10 mouse cellular contexts compared by ENCODE assay signal in the genomic region with DNA sequence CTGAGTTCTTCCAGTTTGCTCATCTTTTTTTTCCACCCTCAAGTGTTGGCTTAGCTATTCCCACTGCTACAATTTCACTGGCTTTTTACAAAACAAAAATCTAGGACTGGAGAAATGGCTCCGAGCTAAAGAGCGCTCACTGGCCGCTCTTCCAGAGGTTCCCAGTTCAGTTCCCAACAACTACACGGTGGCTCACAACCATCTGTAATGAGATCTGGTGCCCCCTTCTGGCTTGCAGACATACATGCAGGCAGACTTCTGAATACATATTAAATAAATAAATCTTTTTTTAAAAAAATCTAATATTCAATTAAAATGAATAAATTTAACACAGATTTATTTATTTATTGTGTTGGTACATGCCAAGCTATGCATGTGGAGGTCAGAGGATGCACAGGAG. TPM values are rescaled to one million over a fixed set of nuclear protein-coding genes. Genes with fewer than 3 reads are reported as not detected.
DNase-seq lines count a peak whose midpoint lies in the region; ATAC-seq lines count a peak whose summit lies in the region.
"Had no signal": no experiment of that assay in that cellular context is flagged by ENCODE, and none has a peak within 500 bp of the region (broad histone marks: within the 10 kb centered on the region; RNA-seq: fewer than 3 reads in every experiment).

No protein-coding gene starts in this region.

- H3K27ac ChIP-seq in hindbrain, embryonic 13.5 days: no peak overlapping the region
- H3K27ac ChIP-seq: macrophage had no signal

- H3K9me3 ChIP-seq in hindbrain, embryonic 13.5 days: no peaks in the 10 kb centered on the region

- ATAC-seq in hindbrain, embryonic 13.5 days (ENCODE audit: low FRiP score): no peak
- ATAC-seq in monocyte, adult 5-6 weeks (replicated peaks; ENCODE audit: insufficient number of reproducible peaks, low FRiP score, low TSS enrichment, poor library complexity, severe bottlenecking): no peak

- H3K27me3 ChIP-seq in hindbrain, embryonic 13.5 days: no peaks in the 10 kb centered on the region

- no peaks in the 10 kb centered on the region for H3K4me1 ChIP-seq in hindbrain, embryonic 13.5 days (replicated peaks)

- H3K4me2 ChIP-seq in hindbrain, embryonic 13.5 days: no peak overlapping the region

- H3K36me3 ChIP-seq in hindbrain, embryonic 13.5 days: no peaks in the 10 kb centered on the region

- 65% methylated on average over 4 of the region's 4 CpGs for WGBS in hindbrain, embryonic 13.5 days

- H3K4me3 ChIP-seq in hindbrain, embryonic 13.5 days: no peak overlapping the region
- H3K4me3 ChIP-seq: erythroblast, embryonic 14.5 days had no signal

- H3K9ac ChIP-seq in hindbrain, embryonic 13.5 days: no peak overlapping the region

- peak; percentile 18 for DNase-seq in adrenal gland, postnatal 10 days
- DNase-seq in adrenal gland, adult (ENCODE audit: inconsistent age in 2 of 2, low spot score in 1 of 2): no peak
- peak; percentile 16 to 23 for DNase-seq in kidney, postnatal 4 days
- no peak for DNase-seq in kidney, adult 9 months
- DNase-seq in T-cell, adult 2 months (ENCODE audit: low spot score): peak; percentile 27
- peak; percentile 40 for DNase-seq in lung, postnatal 36 days

RNA-seq across cellular contexts. Expression of gene Rpgrip1, which starts 36.0 kb away (rescaled TPM):
- 1 to 10 TPM in 1 of 2 experiments, under 1 TPM in 1; 0.42 to 1.3 TPM for total RNA-seq in adrenal gland, postnatal 10 days (2021)
- polyA plus RNA-seq in hindbrain, embryonic 13.5 days (2015; fragmentation: Nextera tagmentation; extraction: Ambion mirVana): 51.5 and 54.6 TPM in 2 replicates
- 10.6 to 12.6 TPM (median 12.3 TPM) in 3 replicates for total RNA-seq in monocyte, adult 5-6 weeks (2017)
- polyA plus RNA-seq: erythroblast, embryonic 14.5 days had no signal

RNA-seq across cellular contexts. Expression of gene Hnrnpc, which starts 42.7 kb away (rescaled TPM):
- total RNA-seq in adrenal gland, postnatal 10 days (2021): 100 to 1,000 TPM; 186 TPM
- 623 and 652 TPM in 2 replicates for polyA plus RNA-seq in hindbrain, embryonic 13.5 days (2015; fragmentation: Nextera tagmentation; extraction: Ambion mirVana)
- 287 to 397 TPM (median 370 TPM) in 3 replicates for total RNA-seq in monocyte, adult 5-6 weeks (2017)

RNA-seq across cellular contexts. Expression of gene Supt16, which starts 50.7 kb away (rescaled TPM):
- 10 to 100 TPM; 53.1 to 54.0 TPM for total RNA-seq in adrenal gland, postnatal 10 days (2021)
- 55.0 and 57.1 TPM in 2 replicates for polyA plus RNA-seq in hindbrain, embryonic 13.5 days (2015; fragmentation: Nextera tagmentation; extraction: Ambion mirVana)
- total RNA-seq in monocyte, adult 5-6 weeks (2017): 96.8 to 144 TPM (median 108 TPM) in 3 replicates

Comparison
In these comparisons a context has a peak if more than half of its experiments do, and no peak if none do; other contexts are left out.
1. DNase-seq: peak in adrenal gland, postnatal 10 days (single experiment), kidney, postnatal 4 days (2 of 2), T-cell, adult 2 months (single experiment) and lung, postnatal 36 days (single experiment); none in adrenal gland, adult (0 of 2) and kidney, adult 9 months (single experiment).